Mouse (Mus musculus) cerebral cortex, adult 2 months (tissue): ENCODE results near the gene Olfr799.

ENCODE experiments used
- WGBS: fragments of 180-500 bp; shearing (Covaris S2); methylation state at CpG from one replicate; pipeline ENCODE4 v1.1.7; 2018; 5-methylcytosine and 5-hydroxymethylcytosine counted together

The Olfr799 gene

GRCm38 (mm10) chr10:129637184-129637583, at the start of gene Olfr799:
Olfr799 (plus strand) TSS chr10:129637484.
- 25% methylated on average over 1 of the region's 1 CpGs for WGBS

GRCm38 (mm10) chr10:129612470-129612869, 24.8 kb upstream of the Olfr799 start, which contains the start of gene Olfr796:
Olfr796 (minus strand) TSS chr10:129612570.
- 92% methylated on average over 1 of the region's 1 CpGs for WGBS

GRCm38 (mm10) chr10:129621724-129622123, 15.6 kb upstream of the Olfr799 start:
- 40% methylated on average over 1 of the region's 1 CpGs for WGBS

- 76% methylated on average over 1 of the region's 1 CpGs for WGBS
Observed at GRCm38 (mm10) chr10:129627834-129628233, 9.4 kb upstream of the Olfr799 start, which contains the start of gene Olfr798. Olfr798 (minus strand) TSS chr10:129627934.

GRCm38 (mm10) chr10:129651763-129652162, 14.5 kb downstream of the Olfr799 start:
- WGBS: 88% methylated on average over 1 of the region's 1 CpGs

GRCm38 (mm10) chr10:129657394-129657793, 20.1 kb downstream of the Olfr799 start, which contains the start of gene Olfr800:
Olfr800 (plus strand) TSS chr10:129657694.

GRCm38 (mm10) chr10:129673765-129674164, 36.5 kb downstream of the Olfr799 start, which contains the start of gene Olfr801:
Olfr801 (minus strand) TSS chr10:129673865.
- 85% methylated on average over 1 of the region's 1 CpGs for WGBS

GRCm38 (mm10) chr10:129688069-129688468, 50.8 kb downstream of the Olfr799 start, which contains the start of gene Olfr802:
Olfr802 (minus strand) TSS chr10:129688169.
- WGBS: 79% methylated on average over 1 of the region's 1 CpGs

- WGBS: 81% methylated on average over 2 of the region's 2 CpGs
Observed at GRCm38 (mm10) chr10:129694186-129694585, 56.9 kb downstream of the Olfr799 start, which contains the start of gene Olfr803. Olfr803 (minus strand) TSS chr10:129694286.
